Comparison of ENCODE assay signal across 8 mouse cellular contexts in genomic region chr2:137116675-137117320, GRCm38 (mm10). TPM values are rescaled to one million over a fixed set of nuclear protein-coding genes. Genes with fewer than 3 reads are reported as not detected.
DNase-seq lines count a peak whose midpoint lies in the region; ATAC-seq lines count a peak whose summit lies in the region.

No protein-coding gene starts in this region.

- peak; percentile 51 for ATAC-seq in cerebellum, adult (ENCODE audit: insufficient number of reproducible peaks, low FRiP score, low TSS enrichment)
- ATAC-seq in forebrain, embryonic 15.5 days (replicated peaks) = peak; percentile 81
- peak; percentile 79 for ATAC-seq in liver, embryonic 15.5 days (ENCODE audit: insufficient read depth)
- ATAC-seq in stomach, embryonic 14.5 days (ENCODE audit: insufficient number of reproducible peaks, insufficient read depth, low FRiP score, low read depth) = peak; percentile 83

- peak overlapping the region; percentile 58 for H3K9ac ChIP-seq in forebrain, embryonic 15.5 days (replicated peaks)
- H3K9ac ChIP-seq in liver, embryonic 15.5 days = peak overlapping the region; percentile 46
- peak overlapping the region; percentile 82 for H3K9ac ChIP-seq in stomach, embryonic 14.5 days (replicated peaks; ENCODE audit: low read depth, low read length)

- under 1% methylated on average over 53 of the region's 61 CpGs for WGBS in forebrain, embryonic 15.5 days
- under 1% methylated on average over 61 of the region's 61 CpGs for WGBS in large intestine, adult 2 months
- under 1% methylated on average over 59 of the region's 61 CpGs for WGBS in liver, embryonic 15.5 days (ENCODE audit: insufficient replicate concordance)
- under 1% methylated on average over 61 of the region's 61 CpGs for WGBS in stomach, embryonic 14.5 days

- H3K36me3 ChIP-seq in forebrain, embryonic 15.5 days = no peaks in the 10 kb centered on the region
- H3K36me3 ChIP-seq in liver, embryonic 15.5 days (replicated peaks) = no peaks in the 10 kb centered on the region
- H3K36me3 ChIP-seq in stomach, embryonic 14.5 days (ENCODE audit: control insufficient read depth, insufficient read depth, low read length) = no peaks in the 10 kb centered on the region

- H3K9me3 ChIP-seq in forebrain, embryonic 15.5 days = no peaks in the 10 kb centered on the region
- H3K9me3 ChIP-seq in liver, embryonic 15.5 days (replicated peaks) = no peaks in the 10 kb centered on the region
- H3K9me3 ChIP-seq in stomach, embryonic 14.5 days (ENCODE audit: control insufficient read depth, low read depth, low read length) = no peaks in the 10 kb centered on the region

- peak overlapping the region; percentile 69 for H3K27ac ChIP-seq in forebrain, embryonic 15.5 days (replicated peaks)
- peak overlapping the region; percentile 74 for H3K27ac ChIP-seq in liver, embryonic 15.5 days (replicated peaks)
- H3K27ac ChIP-seq in stomach, embryonic 14.5 days (ENCODE audit: low read length) = peak overlapping the region; percentile 98

- peaks cover 9% of the 10 kb centered on the region for H3K27me3 ChIP-seq in forebrain, embryonic 15.5 days
- peaks cover 58% of the 10 kb centered on the region for H3K27me3 ChIP-seq in liver, embryonic 15.5 days
- no peaks in the 10 kb centered on the region for H3K27me3 ChIP-seq in stomach, embryonic 14.5 days (ENCODE audit: control insufficient read depth, insufficient read depth, low read length)

- peak overlapping the region; percentile 63 for H3K4me3 ChIP-seq in forebrain, embryonic 15.5 days
- peak overlapping the region; percentile 63 for H3K4me3 ChIP-seq in liver, embryonic 15.5 days (replicated peaks)
- peak overlapping the region; percentile 54 for H3K4me3 ChIP-seq in stomach, embryonic 14.5 days (ENCODE audit: low read depth, low read length)

- DNase-seq in CD4-positive, CD25-positive, alpha-beta regulatory T cell, adult 2 months (ENCODE audit: low read depth, low spot score) = peak; percentile 65
- DNase-seq in heart, postnatal 25 days (ENCODE audit: low spot score) = peak; percentile 86
- DNase-seq in large intestine, adult 2 months (ENCODE audit: low read depth, low spot score) = peak; percentile 94
- DNase-seq in neural tube, embryonic 10.5 days (ENCODE audit: extremely low spot score, low spot score) = peak; percentile 95

- intact Hi-C loops in heart, postnatal 25 days (cut with DNase I) = loop anchor here (5.0 to 10.0 kb wide), 7 partner anchors 104 to 826 kb away; partner anchors contain the start of genes AL731706.1, Mkks and Slx4ip

- peaks cover 48% of the 10 kb centered on the region for H3K4me1 ChIP-seq in forebrain, embryonic 15.5 days
- peaks cover 20% of the 10 kb centered on the region for H3K4me1 ChIP-seq in liver, embryonic 15.5 days (replicated peaks)
- H3K4me1 ChIP-seq in stomach, embryonic 14.5 days (ENCODE audit: control insufficient read depth, insufficient read depth, low read length) = peaks cover 8% of the 10 kb centered on the region; the same call in 1 of the 2 replicates

- H3K4me2 ChIP-seq in forebrain, embryonic 15.5 days (replicated peaks) = peak overlapping the region; percentile 97
- peak overlapping the region; percentile 72 for H3K4me2 ChIP-seq in liver, embryonic 15.5 days
- peak overlapping the region; percentile 88 for H3K4me2 ChIP-seq in stomach, embryonic 14.5 days (replicated peaks; ENCODE audit: low read depth, low read length)

RNA-seq across cellular contexts. Expression of gene Jag1, which starts 0.4 kb away (rescaled TPM):
- polyA plus RNA-seq in forebrain, embryonic 15.5 days (2015; fragmentation: Nextera tagmentation; extraction: Ambion mirVana) = 10.0 and 11.2 TPM in 2 replicates
- 10 to 100 TPM; 10.5 to 13.4 TPM for total RNA-seq in heart, postnatal 25 days (2021)
- 2.0 and 4.2 TPM in 2 replicates for polyA plus RNA-seq in large intestine, adult 2 months (2012; rRNA removed)
- 1.0 and 1.1 TPM in 2 replicates for polyA plus RNA-seq in liver, embryonic 15.5 days (2015; fragmentation: Nextera tagmentation; extraction: Ambion mirVana)
- 20.2 and 23.6 TPM in 2 replicates for polyA plus RNA-seq in stomach, embryonic 14.5 days (2014; fragmentation: Nextera tagmentation; extraction: Ambion mirVana)

Comparison
In these comparisons a context has a peak if more than half of its experiments do, and no peak if none do; other contexts are left out.
1. Peak in every context shown above with its lines: DNase-seq, ATAC-seq, H3K4me3 ChIP-seq and H3K27ac ChIP-seq.